Mouse (Mus musculus): ENCODE measurements around the gene Gm21833.

DNA sequence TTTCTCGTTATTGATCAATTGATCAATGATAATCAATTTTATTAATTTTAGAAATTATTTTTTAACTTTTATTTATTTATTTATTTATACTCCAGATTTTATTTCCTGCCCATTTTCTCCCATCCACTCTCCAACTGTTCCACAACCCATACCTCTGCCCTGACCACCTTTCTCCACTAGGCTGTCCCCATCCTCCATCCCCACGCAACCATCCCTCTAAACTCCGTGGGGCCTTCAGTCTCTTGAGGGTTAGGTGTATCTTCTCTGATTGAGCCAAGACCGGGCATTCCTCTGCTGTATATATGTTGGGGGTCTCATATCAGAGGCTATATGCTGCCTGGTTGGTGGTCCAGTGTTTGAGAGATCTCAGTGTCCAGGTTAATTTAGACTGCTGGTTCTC is 31.7 kb upstream of the Gm21833 start:
- peak; percentile 9; the same call in 1 of the 2 replicates for TF ChIP-seq CTCF (IDR thresholded peaks at IDR 0.05; ENCODE audit: borderline replicate concordance, extremely low read depth, insufficient read depth, insufficient read length)
- no peak for TF ChIP-seq POLR2A (IDR thresholded peaks at IDR 0.05; ENCODE audit: borderline replicate concordance, extremely low read depth, insufficient read depth, insufficient read length, poor library complexity, severe bottlenecking)

All from brain, embryonic 14.5 days (tissue).